Mouse (Mus musculus): ENCODE data around the gene Ptges2. TPM values are rescaled to one million over a fixed set of nuclear protein-coding genes. Genes with fewer than 3 reads are reported as not detected.

Ptges2 gene
- polyA plus RNA-seq, 1 experiment from 2014 or later: 44.8 TPM

DNA sequence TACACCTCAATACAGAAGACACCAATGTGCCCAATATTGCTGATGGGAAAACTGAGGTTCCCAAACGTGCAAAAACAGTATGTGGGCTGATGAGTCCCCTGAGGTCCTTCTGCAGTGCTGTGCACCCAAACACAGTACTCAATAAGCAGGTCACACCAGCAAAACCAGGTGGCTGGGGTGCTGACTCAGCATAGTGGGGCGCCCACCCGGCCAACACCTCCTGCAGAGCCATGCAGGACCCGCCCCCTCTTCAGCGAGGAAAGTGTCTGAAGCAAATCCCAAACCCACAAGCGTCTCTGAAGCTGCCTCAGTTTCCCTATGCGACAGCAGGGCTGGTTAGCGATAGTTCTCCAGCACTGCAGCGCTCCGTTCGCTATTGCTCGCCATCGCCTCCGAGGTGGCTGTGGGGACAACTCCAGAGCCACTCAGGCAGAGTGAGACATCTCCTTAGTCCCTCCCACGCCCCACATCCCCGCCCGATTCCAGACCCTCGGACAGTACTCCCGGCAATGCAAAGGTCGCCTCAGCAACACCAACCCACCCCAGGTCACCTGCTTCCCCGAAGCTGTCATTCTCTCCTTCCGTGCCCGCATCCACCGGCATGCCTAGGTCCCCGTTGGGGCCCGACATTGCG is 14.4 kb upstream of the Ptges2 start:
- no peak for TF ChIP-seq CTCF (IDR thresholded peaks at IDR 0.05; ENCODE audit: low read depth)
- Histone ChIP-seq H3K4me1 (replicated peaks; ENCODE audit: insufficient read depth, low read length) (peaks cover 5% of the 10 kb centered on the region; the same call in 1 of the 2 replicates), H3K9me3 (replicated peaks; ENCODE audit: low read length) (no peaks in the 10 kb centered on the region), H3K27ac (0 out of 2 replicates have a peak overlapping the region, but pooled peaks have one; percentile 57), H3K27me3 (ENCODE audit: insufficient read depth, low read length) (no peaks in the 10 kb centered on the region), H3K4me2 (ENCODE audit: low read length) (peak overlapping the region; percentile 98), H3K36me3 (ENCODE audit: insufficient read depth, low read length) (peaks cover 31% of the 10 kb centered on the region), H3K4me3 (replicated peaks; ENCODE audit: low read depth, low read length) (peak overlapping the region; percentile 63), H3K9ac (ENCODE audit: low read depth, low read length) (peak overlapping the region; percentile 65)
- ATAC-seq (replicated peaks; ENCODE audit: low FRiP score, low read depth): peak; percentile 65
- WGBS: under 1% methylated on average over 27 of the region's 27 CpGs
- peak; percentile 45 for DNase-seq (ENCODE audit: low spot score)

DNA sequence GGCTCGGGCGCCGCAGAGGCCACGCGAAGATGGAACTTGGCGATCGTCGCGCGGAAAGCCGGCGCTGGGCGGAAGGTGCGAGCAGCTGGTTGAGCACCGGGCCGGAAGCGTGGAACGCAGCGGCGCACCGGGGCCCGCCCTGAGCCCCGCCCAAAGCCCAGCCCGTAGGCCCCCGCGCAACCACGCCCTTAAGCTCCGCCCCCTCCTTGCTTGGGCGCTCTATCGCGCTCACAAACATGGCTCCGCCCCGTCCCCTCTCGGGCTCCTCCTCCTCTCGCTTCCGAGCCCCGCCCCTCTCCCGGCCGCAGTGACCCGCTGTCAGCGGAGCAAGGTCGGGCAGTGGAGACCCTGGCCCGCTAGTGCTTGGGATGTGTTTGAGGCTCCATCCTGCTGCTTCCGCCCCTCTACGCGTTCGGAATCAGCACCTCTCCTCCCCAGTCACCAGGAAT is 13.9 kb upstream of the Ptges2 start, which contains the start of gene 1110008P14Rik:
TSS of gene 1110008P14Rik (minus strand) at position 164 of the 449 bp plus-strand sequence.
- H3K4me2 ChIP-seq (ENCODE audit: low read length): peak within 1 kb of the TSS; percentile 98
- WGBS: 1% methylated on average over 47 of the region's 47 CpGs
- H3K36me3 ChIP-seq (ENCODE audit: insufficient read depth, low read length): peaks cover 26% of the 10 kb centered on the region
- H3K27me3 ChIP-seq (ENCODE audit: insufficient read depth, low read length): no peaks in the 10 kb centered on the region
- no peaks in the 10 kb centered on the region for H3K9me3 ChIP-seq (replicated peaks; ENCODE audit: low read length)
- 0 out of 2 replicates have a peak within 1 kb of the TSS, but pooled peaks have one; percentile 57 for H3K27ac ChIP-seq
- ATAC-seq (replicated peaks; ENCODE audit: low FRiP score, low read depth) (peak; percentile 90), DNase-seq (ENCODE audit: low spot score) (peak; percentile 97)
- H3K4me1 ChIP-seq (replicated peaks; ENCODE audit: insufficient read depth, low read length): peaks cover 5% of the 10 kb centered on the region; the same call in 1 of the 2 replicates
- peak within 1 kb of the TSS; percentile 65 for H3K9ac ChIP-seq (ENCODE audit: low read depth, low read length)
- no peak for TF ChIP-seq CTCF (IDR thresholded peaks at IDR 0.05; ENCODE audit: low read depth)
- H3K4me3 ChIP-seq (replicated peaks; ENCODE audit: low read depth, low read length): peak within 1 kb of the TSS; percentile 63

DNA sequence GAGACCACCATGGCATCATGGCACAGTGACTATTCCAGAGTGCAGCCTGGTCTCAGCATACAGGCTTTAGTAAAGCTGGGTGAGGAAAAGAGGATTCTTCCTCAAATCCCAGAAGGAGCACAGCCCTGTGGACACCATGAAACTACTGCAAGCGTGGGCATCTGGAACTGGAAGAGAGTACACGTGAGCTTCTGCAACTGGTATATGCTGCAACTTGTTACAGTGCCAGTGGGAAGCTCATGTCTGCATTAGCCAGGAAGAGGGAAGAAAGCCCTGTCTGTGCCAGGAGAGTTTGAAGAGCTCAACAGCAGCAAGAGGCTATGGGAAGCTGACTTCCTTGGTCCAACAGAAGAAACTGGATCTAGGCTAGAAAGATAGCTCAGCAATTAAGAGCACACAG is 13.0 kb upstream of the Ptges2 start:
- 75% methylated on average over 2 of the region's 2 CpGs for WGBS
- peaks cover 17% of the 10 kb centered on the region for H3K36me3 ChIP-seq (ENCODE audit: insufficient read depth, low read length)
- H3K27ac ChIP-seq: no peak overlapping the region
- H3K4me2 ChIP-seq (ENCODE audit: low read length): no peak overlapping the region
- no peak for TF ChIP-seq CTCF (IDR thresholded peaks at IDR 0.05; ENCODE audit: low read depth)
- peaks cover 5% of the 10 kb centered on the region; the same call in 1 of the 2 replicates for H3K4me1 ChIP-seq (replicated peaks; ENCODE audit: insufficient read depth, low read length)
- no peak for DNase-seq (ENCODE audit: low spot score)
- no peaks in the 10 kb centered on the region for H3K27me3 ChIP-seq (ENCODE audit: insufficient read depth, low read length)
- H3K9ac ChIP-seq (ENCODE audit: low read depth, low read length): no peak overlapping the region
- no peak overlapping the region for H3K4me3 ChIP-seq (replicated peaks; ENCODE audit: low read depth, low read length)
- ATAC-seq (replicated peaks; ENCODE audit: low FRiP score, low read depth): no peak
- no peaks in the 10 kb centered on the region for H3K9me3 ChIP-seq (replicated peaks; ENCODE audit: low read length)

DNA sequence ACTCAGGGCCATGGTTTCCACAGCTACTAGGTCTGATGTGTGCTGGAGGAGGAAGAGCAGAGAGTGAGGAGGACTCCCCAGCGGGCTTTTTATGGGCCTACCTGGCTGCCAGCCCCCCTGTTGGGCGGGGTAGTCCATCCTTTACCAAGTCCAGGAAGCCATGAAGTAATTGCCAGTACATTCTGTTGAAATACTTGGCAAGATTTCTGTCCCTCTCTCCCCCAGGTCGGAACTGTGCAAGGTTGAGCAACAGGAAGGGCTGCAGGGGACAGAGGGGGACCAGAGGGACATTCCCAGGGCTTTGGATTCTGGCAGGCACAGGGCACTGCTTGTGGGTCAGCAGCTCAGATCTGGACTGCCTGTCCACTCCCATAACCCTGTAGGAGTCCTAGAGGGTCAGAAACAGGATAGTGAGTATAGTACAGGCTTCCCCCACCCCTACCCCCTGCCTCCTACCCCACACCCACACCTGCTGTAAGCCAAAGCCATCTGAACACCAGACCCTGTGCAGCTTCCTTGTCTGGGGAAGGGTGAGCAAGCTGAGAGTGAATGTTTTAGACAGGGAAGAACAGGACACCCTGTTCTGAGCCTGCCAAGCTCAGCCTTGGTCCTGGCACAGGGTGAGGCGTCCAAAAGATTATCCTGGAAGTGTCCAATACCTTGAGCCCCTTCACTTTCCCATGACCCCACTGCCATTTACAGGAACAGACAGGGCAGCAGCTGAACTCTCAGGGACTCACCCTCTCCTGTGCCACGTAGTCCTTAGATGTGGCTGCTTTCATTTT is 7.8 kb upstream of the Ptges2 start, which contains the start of gene Lcn2:
TSS of gene Lcn2 (minus strand) at position 547 of the 785 bp plus-strand sequence.
- no peaks in the 10 kb centered on the region for H3K4me1 ChIP-seq (replicated peaks; ENCODE audit: insufficient read depth, low read length)
- no peaks in the 10 kb centered on the region for H3K36me3 ChIP-seq (ENCODE audit: insufficient read depth, low read length)
- no peak within 1 kb of the TSS for H3K27ac ChIP-seq
- H3K4me2 ChIP-seq (ENCODE audit: low read length): 0 out of 2 replicates have a peak within 1 kb of the TSS, but pooled peaks have one; percentile 10
- H3K27me3 ChIP-seq (ENCODE audit: insufficient read depth, low read length): no peaks in the 10 kb centered on the region
- WGBS: 57% methylated on average over 5 of the region's 5 CpGs
- no peaks in the 10 kb centered on the region for H3K9me3 ChIP-seq (replicated peaks; ENCODE audit: low read length)
- no peak within 1 kb of the TSS for H3K9ac ChIP-seq (ENCODE audit: low read depth, low read length)
- H3K4me3 ChIP-seq (replicated peaks; ENCODE audit: low read depth, low read length): no peak within 1 kb of the TSS
- ATAC-seq (replicated peaks; ENCODE audit: low FRiP score, low read depth) (no peak), DNase-seq (ENCODE audit: low spot score) (no peak)
- no peak for TF ChIP-seq CTCF (IDR thresholded peaks at IDR 0.05; ENCODE audit: low read depth)

DNA sequence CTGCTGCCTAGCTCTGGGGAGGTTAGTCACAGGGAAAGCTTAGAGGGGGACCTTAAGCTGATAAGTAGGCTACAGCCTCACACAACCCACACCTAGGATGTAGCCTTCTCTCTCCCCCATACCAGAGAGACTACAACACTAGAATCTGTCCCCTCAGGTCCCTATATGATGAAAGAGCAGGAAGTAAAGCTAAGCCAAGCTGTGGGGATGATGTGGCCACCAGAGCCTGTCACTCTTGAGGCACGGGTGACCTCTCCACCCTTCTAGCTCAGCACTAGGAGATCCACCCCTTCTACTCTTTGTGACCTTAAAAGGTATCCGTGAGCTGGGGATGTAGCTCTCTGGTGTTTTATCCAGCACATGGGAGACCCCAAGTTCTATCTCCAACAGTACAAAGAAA is 6.5 kb upstream of the Ptges2 start:
- H3K4me1 ChIP-seq (replicated peaks; ENCODE audit: insufficient read depth, low read length): no peaks in the 10 kb centered on the region
- no peak for ATAC-seq (replicated peaks; ENCODE audit: low FRiP score, low read depth)
- no peak overlapping the region for H3K4me3 ChIP-seq (replicated peaks; ENCODE audit: low read depth, low read length)
- H3K27me3 ChIP-seq (ENCODE audit: insufficient read depth, low read length): no peaks in the 10 kb centered on the region
- no peak for TF ChIP-seq CTCF (IDR thresholded peaks at IDR 0.05; ENCODE audit: low read depth)
- no peak overlapping the region for H3K4me2 ChIP-seq (ENCODE audit: low read length)
- no peaks in the 10 kb centered on the region for H3K9me3 ChIP-seq (replicated peaks; ENCODE audit: low read length)
- 76% methylated on average over 2 of the region's 2 CpGs for WGBS
- no peaks in the 10 kb centered on the region for H3K36me3 ChIP-seq (ENCODE audit: insufficient read depth, low read length)
- no peak overlapping the region for H3K27ac ChIP-seq
- no peak for DNase-seq (ENCODE audit: low spot score)
- no peak overlapping the region for H3K9ac ChIP-seq (ENCODE audit: low read depth, low read length)

DNA sequence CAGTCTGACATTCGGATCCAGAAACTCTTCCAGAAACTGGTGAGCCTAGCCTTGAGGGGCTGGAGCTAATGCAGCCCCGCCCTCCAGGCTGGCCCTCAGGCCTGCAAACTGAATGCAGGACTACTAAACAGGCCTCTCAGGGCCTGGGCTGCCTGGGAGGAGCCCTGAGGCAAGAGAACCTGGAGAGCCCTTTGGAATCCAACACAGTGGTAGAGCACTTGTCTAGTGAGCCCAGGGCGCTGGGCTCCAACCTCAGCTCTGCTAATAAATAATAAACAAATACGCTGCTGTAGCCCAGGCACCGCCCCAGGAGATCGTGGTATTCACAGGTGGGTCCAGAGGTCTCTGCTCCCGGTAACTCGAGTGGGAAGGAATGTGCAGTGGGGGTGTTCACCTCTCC is 4.8 kb upstream of the Ptges2 start:
- DNase-seq (ENCODE audit: low spot score) (no peak), ATAC-seq (replicated peaks; ENCODE audit: low FRiP score, low read depth) (no peak)
- TF ChIP-seq CTCF (IDR thresholded peaks at IDR 0.05; ENCODE audit: low read depth): no peak
- no peak overlapping the region for H3K4me3 ChIP-seq (replicated peaks; ENCODE audit: low read depth, low read length)
- no peak overlapping the region for H3K9ac ChIP-seq (ENCODE audit: low read depth, low read length)
- WGBS: 53% methylated on average over 8 of the region's 8 CpGs
- H3K27me3 ChIP-seq (ENCODE audit: insufficient read depth, low read length): no peaks in the 10 kb centered on the region
- no peak overlapping the region for H3K27ac ChIP-seq
- H3K9me3 ChIP-seq (replicated peaks; ENCODE audit: low read length): no peaks in the 10 kb centered on the region
- no peak overlapping the region for H3K4me2 ChIP-seq (ENCODE audit: low read length)
- no peaks in the 10 kb centered on the region for H3K36me3 ChIP-seq (ENCODE audit: insufficient read depth, low read length)
- no peaks in the 10 kb centered on the region for H3K4me1 ChIP-seq (replicated peaks; ENCODE audit: insufficient read depth, low read length)
